Mouse (Mus musculus) myocyte (in vitro differentiated cells): Measurements from ENCODE around the gene Tcte1.

Experiments used
- E2F4 ChIP-seq: IDR thresholded peaks from one replicate; pipeline ENCODE4 v1.6.1; 2011; ENCODE audit warnings: mild to moderate bottlenecking, control low read depth, moderate library complexity; ENCODE audit not compliant: insufficient read depth
- POLR2AphosphoS2 ChIP-seq: IDR thresholded peaks from one replicate; pipeline ENCODE4 v1.6.1; 2011; ENCODE audit warnings: low read depth, control low read depth; ENCODE audit not compliant: insufficient read length
- SRF ChIP-seq: IDR thresholded peaks from one replicate; pipeline ENCODE4 v1.6.1; 2011; ENCODE audit warnings: low read depth; ENCODE audit not compliant: control insufficient read depth, insufficient read length
- USF1 ChIP-seq: IDR thresholded peaks from one replicate; pipeline ENCODE4 v1.6.1; 2011; ENCODE audit warnings: low read depth, mild to moderate bottlenecking, control low read depth, moderate library complexity

DNA sequence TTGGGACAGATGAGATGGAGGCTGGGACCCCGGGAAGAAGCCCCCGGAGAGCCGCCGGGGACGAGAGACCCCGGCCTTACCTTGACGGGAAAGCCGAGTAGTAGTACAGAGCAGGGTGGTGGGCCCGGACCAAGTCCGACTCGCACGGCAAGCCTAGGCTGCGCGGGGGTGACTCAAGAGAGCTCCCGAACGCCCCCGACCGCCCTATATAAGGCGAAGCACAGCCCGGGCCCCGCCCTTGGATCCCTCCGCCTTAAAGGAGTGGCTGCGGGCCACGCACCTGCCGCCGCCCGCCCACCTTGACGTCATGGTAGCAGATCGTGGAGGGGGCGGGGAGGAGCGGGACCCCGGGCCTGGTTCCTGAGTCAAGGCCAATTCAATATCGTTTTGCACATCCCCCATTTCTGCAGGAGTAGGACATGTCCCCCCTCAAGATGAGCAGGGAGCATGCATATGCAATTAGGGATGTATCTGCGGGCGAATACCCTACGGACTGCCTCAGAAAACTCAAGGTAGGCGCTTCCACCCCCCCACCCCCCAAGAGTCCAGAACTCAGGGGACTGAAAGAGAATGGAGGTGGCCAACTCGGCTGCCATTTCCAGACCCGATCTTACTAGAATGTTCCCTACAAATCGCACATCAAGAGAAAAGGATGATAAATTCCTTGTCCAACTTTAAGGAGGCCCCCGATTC lies 50.0 kb downstream of the Tcte1 start, which contains the start of gene Hsp90ab1:
- TF ChIP-seq USF1 (no peak), E2F4 (no peak), SRF (no peak), POLR2AphosphoS2 (peak; percentile 98)
